Mouse (Mus musculus): ENCODE measurements around the gene Ufc1.

DNA sequence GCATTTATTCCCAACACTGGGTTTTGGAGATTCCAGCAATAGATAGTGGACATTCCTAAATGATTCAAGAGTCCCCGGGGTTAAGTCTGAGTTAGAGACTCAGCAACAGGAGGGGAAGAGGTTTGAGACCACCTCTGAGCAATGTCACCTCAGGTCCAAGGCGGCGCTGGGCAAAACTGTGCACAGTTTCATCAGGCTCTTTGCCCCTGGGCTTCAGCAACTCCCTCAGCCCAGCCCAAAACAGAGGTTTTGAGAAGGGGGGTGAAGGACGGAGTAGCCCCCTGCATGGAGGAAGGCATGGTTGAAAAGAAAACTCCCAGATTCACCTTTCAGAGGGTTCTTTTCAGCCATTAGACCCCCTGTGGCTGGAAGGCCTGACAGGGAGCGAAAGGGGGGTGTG lies 15.1 kb downstream of the Ufc1 start:
- TF ChIP-seq CTCF (IDR thresholded peaks at IDR 0.05; ENCODE audit: extremely low read depth, insufficient read depth, insufficient read length, insufficient replicate concordance), result no peak
- no peak for TF ChIP-seq POLR2A (IDR thresholded peaks at IDR 0.05; ENCODE audit: low read depth, low read length)

Data from spleen, adult 2 months (tissue).